Mouse (Mus musculus): ENCODE measurements around the gene Dtd2. TPM values are rescaled to one million over a fixed set of nuclear protein-coding genes. Genes with fewer than 3 reads are reported as not detected.

Dtd2 gene
- total RNA-seq, 2 experiments from 2014 or later = 8.0 to 10.1 TPM

GRCm38 (mm10) chr12:51990629-51991028, 15.7 kb downstream of the Dtd2 start:
- DNase-seq = no peak
- intact Hi-C loops (cut with DNase I) = no loop called here

- no peak for DNase-seq
- intact Hi-C loops (cut with DNase I) = no loop called here
Observed at GRCm38 (mm10) chr12:51988536-51988935, 17.8 kb downstream of the Dtd2 start.

DNA sequence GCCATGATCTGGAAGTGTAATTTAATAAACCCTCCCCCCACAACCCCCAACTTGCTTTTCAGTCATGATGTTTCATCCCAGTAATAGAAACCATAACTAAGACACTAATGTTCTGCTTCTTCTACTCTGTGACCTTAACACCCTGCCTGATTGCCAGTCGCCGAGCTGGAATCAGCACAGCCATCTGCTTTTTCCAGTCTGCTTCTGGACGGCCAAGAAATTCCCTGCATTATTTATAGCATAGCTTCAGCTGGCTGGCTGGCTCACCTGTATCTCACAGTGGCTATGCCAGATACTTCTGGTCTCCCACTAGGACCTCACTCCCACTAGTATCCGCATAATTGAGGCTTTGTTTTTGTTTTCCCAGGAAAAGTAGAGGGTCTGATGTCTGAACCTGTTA, 20.5 kb downstream of the Dtd2 start:
- intact Hi-C loops (cut with DNase I) = no loop called here

GRCm38 (mm10) chr12:51985163-51985748, 21.0 kb downstream of the Dtd2 start:
- no peak for DNase-seq
- intact Hi-C loops (cut with DNase I) = no loop called here

More for the DNA sequence above, 20.5 kb downstream of the Dtd2 start:
- DNase-seq = no peak

GRCm38 (mm10) chr12:51983625-51984024, 22.7 kb downstream of the Dtd2 start:
- DNase-seq = no peak
- intact Hi-C loops (cut with DNase I) = no loop called here

DNA sequence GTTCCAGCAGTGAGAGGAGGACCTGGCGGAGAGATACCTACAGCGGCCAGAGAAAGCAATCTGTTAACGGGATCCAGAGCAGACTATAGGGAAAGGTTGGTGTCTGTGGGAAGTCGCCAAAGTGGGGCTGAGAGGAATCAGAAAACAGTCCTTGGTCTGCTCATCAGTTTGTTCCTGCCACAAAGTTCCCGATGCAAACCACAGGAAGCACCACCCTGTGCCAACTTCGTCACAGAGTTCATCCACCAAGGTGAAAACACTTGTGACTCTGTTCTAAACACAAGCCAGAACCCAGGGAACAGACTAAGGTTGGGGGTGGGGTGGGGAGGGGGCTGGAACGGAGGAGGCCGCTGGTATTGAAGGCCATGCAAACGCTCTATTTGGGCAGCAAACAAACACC, 29.8 kb downstream of the Dtd2 start:
- no peak for DNase-seq
- intact Hi-C loops (cut with DNase I) = no loop called here

- intact Hi-C loops (cut with DNase I) = no loop called here
- no peak for DNase-seq
Observed at GRCm38 (mm10) chr12:51974381-51974780, 31.9 kb downstream of the Dtd2 start.

GRCm38 (mm10) chr12:51972269-51973065, 33.8 kb downstream of the Dtd2 start:
- DNase-seq = no peak
- intact Hi-C loops (cut with DNase I) = no loop called here

DNA sequence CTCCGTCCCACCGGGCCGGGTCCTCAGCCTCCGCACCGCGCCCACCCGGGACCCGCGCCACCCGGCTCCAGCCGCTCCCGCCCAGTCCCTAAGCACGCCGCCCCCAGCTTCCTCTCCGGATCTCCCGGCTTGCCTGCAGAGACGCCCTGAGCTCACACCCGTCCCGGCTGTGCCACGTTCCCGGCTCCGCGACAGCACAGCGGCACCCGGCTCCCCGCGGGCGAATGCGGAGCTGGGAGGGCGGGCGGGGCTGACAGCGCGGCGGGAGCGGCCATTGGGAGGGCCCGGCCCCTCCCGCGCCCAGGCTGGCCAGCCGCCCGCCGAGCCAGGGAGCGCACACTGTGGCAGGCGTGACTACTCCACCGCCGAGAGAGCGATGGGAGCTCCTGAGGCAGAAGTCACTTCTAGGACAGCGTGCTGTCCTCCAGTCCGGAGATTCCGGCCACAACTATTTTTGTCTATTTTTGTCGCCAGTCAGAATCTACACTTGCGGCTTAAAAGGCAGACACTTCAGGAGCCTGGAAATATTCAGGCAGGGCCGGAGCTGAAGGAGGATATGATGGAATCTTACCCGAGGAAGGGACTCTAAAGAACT, 35.1 kb downstream of the Dtd2 start, which contains the start of gene Heatr5a:
Gene Heatr5a, minus strand, starts transcription at position 252 of the 595 bp plus-strand sequence.
- peak; percentile 88 for DNase-seq
- intact Hi-C loops (cut with DNase I) = no loop called here

- DNase-seq = no peak
- intact Hi-C loops (cut with DNase I) = no loop called here
Observed at GRCm38 (mm10) chr12:51970352-51971069, 35.8 kb downstream of the Dtd2 start.

GRCm38 (mm10) chr12:51969876-51970275, 36.4 kb downstream of the Dtd2 start:
- DNase-seq = no peak
- intact Hi-C loops (cut with DNase I) = no loop called here

GRCm38 (mm10) chr12:51969092-51969491, 37.2 kb downstream of the Dtd2 start:
- intact Hi-C loops (cut with DNase I) = no loop called here
- no peak for DNase-seq

DNA sequence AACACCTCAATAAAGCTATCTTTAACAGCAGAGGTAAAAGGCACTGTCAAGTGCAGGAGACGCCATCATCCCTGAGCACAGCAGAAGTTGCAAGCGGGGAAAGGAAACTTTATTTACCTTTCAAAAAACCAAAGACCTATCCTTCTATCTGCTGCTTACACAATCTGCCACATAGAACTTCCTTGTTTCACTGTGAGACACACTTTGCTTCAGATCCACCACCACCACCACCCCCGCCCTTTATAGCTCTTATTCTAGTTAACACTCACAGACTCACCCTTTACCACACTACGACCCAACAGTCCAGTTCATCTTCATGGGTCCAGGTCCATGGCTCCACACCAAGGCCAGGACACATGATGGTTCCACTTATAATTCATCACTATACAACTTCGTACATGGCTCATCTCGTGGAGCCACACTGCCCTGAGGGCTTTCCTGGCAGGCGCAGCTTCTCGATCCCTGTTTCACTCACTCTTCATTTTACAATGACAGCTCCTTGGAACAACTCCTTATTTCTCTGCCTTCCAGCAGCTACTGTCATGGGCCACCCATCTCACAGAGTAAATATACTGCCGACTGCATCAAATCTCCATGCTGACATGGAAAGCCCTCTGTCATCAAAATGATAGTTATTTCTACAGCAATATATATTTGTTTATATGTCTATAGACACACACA, 38.2 kb downstream of the Dtd2 start:
- intact Hi-C loops (cut with DNase I) = no loop called here
- no peak for DNase-seq

- DNase-seq = peak; percentile 17
- intact Hi-C loops (cut with DNase I) = no loop called here
Observed at GRCm38 (mm10) chr12:51957626-51958025, 48.7 kb downstream of the Dtd2 start.

GRCm38 (mm10) chr12:51952309-51952708, 54.0 kb downstream of the Dtd2 start:
- DNase-seq = no peak
- intact Hi-C loops (cut with DNase I) = loop anchor here (5.0 kb wide), 1 partner anchor 50 kb away; no protein-coding TSS in a partner anchor

- intact Hi-C loops (cut with DNase I) = no loop called here
- no peak for DNase-seq
Observed at GRCm38 (mm10) chr12:51947498-51947945, 58.8 kb downstream of the Dtd2 start.

- no peak for DNase-seq
- intact Hi-C loops (cut with DNase I) = no loop called here
Observed at GRCm38 (mm10) chr12:51945331-51945730, 61.0 kb downstream of the Dtd2 start.

DNA sequence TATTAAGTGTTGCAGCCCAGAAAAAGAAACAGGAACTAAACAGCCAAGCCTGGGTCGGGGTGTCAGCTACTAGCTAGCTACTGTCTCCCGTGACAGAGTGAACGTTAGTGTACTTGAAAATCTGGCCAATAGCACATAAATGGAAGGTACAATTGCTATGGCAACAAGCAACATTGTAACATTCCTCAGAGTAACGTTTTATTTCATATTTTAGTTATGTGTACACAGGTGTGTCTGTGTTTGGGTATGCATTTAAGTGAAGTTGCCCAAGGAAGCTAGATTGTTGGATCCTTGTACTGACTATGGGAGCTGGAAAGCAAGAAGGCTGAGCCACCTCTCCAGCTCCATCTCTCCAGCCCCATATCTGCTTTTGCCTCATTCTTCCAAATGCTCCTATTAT, 66.5 kb downstream of the Dtd2 start:
- intact Hi-C loops (cut with DNase I) = no loop called here
- no peak for DNase-seq
